Mouse (Mus musculus): ENCODE measurements at regions not wholly inside any gene's neighbourhood (a gene's known extent, or its start where the extent isn't known, plus 50 kb on each side); places are given as distances from the start of the nearest gene placed in this dataset.
"Not testable (repeated sequence)": the region's sequence is repeated elsewhere in the genome, so short reads cannot be mapped to it uniquely, and the experiment has no call there.

DNA sequence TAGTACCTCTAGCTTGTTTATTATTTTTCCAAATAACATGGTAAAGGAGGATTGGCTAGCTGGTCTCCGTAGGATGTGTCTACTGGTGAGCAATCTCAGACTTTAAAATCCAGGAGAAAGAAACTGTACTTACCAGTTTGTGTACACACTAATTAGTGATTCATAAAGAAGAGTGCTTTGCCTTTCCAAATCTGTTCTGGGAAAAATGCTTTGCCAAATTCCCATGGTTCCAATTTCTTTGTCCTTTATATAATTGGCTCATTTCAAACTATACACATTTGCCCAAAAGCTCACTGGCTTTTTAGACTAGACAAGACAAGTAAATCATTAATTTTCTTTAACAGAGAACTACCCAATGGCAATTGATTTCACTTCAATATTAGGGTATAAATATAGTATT is 686.2 kb downstream of the Pla2g4a start:
- 73% methylated on average over 1 of the region's 1 CpGs for WGBS
- Histone ChIP-seq H3K36me3 (no peaks in the 10 kb centered on the region), H3K4me2 (replicated peaks) (no peak overlapping the region), H3K27ac (no peak overlapping the region), H3K4me3 (replicated peaks) (no peak overlapping the region), H3K4me1 (replicated peaks) (no peaks in the 10 kb centered on the region), H3K27me3 (replicated peaks) (no peaks in the 10 kb centered on the region), H3K9me3 (no peaks in the 10 kb centered on the region), H3K9ac (no peak overlapping the region)
- no peak for ATAC-seq

DNA sequence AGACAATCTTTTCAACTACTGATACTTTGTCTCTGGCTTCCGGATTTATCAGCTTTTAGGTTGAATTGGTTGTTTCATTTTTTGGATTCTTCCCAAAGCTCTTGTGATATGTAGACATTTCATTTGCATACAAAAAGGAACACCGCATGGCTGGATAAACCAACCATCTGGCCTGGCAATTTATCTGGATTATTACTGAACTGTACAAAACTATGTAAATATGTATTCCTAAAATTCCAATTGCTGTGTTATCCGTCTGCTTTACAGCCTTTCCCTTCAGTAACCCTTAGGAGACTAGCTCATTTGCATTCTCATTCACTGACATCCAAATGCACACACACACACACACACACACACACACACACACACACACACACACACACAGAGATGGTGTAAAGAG is 704.2 kb downstream of the Pla2g4a start:
- no peak overlapping the region for H3K9ac ChIP-seq
- no peak overlapping the region for H3K4me2 ChIP-seq (replicated peaks)
- no peaks in the 10 kb centered on the region for H3K27me3 ChIP-seq (replicated peaks)
- no peaks in the 10 kb centered on the region for H3K36me3 ChIP-seq
- no peak for ATAC-seq
- H3K9me3 ChIP-seq: no peaks in the 10 kb centered on the region
- H3K27ac ChIP-seq: no peak overlapping the region
- no peaks in the 10 kb centered on the region for H3K4me1 ChIP-seq (replicated peaks)
- no peak overlapping the region for H3K4me3 ChIP-seq (replicated peaks)
- 63% methylated on average over 3 of the region's 3 CpGs for WGBS

DNA sequence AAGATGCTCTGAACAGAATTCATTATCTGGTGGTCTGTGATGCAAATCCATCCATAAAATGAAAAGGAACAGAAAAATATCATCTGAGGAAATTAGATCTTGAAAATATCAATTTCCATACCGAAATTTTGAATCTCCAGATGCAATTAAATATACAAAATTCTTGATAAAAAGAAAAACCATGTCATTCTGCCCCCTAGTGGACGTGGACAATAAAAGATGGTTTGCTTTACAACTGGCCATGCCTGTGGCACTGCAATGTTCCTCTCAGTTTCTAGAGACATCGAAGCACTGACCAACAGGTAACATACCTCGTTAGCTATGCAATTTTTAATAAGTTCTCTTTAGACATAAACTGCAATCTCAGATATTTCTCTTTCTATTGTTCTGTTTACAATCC is 706.9 kb downstream of the Pla2g4a start:
- Histone ChIP-seq H3K27ac (no peak overlapping the region), H3K4me1 (replicated peaks) (no peaks in the 10 kb centered on the region), H3K36me3 (no peaks in the 10 kb centered on the region), H3K4me3 (replicated peaks) (no peak overlapping the region), H3K4me2 (replicated peaks) (no peak overlapping the region), H3K9ac (no peak overlapping the region), H3K27me3 (replicated peaks) (no peaks in the 10 kb centered on the region), H3K9me3 (no peaks in the 10 kb centered on the region)
- WGBS: 46% methylated on average over 4 of the region's 4 CpGs
- ATAC-seq: no peak

DNA sequence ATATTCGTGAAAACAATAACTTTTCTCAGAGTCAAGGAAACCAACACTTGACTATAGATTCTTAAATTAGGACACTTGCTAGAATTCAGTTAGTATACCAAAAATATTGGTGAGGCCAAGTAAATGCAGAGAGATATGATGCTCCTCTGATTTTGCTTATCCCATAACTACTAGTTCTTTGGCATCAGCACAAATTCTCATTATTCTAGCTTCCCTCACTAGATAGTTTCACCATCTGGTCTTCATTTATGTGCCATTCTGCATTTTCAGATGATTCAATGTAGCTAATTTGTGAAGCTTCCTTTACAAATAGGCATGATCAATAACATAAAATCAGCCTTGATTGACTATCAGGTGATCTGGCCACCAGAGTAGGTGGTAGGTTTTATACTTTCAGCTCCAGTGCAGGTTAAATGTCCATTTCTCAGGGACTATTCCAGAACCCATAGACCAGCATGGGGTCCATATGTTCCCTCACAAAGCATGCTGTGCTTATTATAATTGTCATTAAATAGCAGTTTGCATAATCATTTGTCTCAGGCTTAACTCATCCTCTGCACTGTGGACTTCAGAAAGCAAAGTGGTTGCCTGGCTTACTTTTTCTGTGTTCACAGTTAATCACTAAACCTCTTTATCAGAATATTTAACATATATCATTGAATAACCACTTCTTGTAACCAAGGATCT is 722.6 kb downstream of the Pla2g4a start:
- Histone ChIP-seq H3K4me1 (replicated peaks) (no peaks in the 10 kb centered on the region), H3K4me2 (replicated peaks) (no peak overlapping the region), H3K27ac (no peak overlapping the region), H3K36me3 (no peaks in the 10 kb centered on the region), H3K9ac (no peak overlapping the region), H3K4me3 (replicated peaks) (no peak overlapping the region), H3K9me3 (no peaks in the 10 kb centered on the region), H3K27me3 (replicated peaks) (no peaks in the 10 kb centered on the region)
- WGBS: 81% methylated on average over 1 of the region's 1 CpGs
- ATAC-seq: no peak

DNA sequence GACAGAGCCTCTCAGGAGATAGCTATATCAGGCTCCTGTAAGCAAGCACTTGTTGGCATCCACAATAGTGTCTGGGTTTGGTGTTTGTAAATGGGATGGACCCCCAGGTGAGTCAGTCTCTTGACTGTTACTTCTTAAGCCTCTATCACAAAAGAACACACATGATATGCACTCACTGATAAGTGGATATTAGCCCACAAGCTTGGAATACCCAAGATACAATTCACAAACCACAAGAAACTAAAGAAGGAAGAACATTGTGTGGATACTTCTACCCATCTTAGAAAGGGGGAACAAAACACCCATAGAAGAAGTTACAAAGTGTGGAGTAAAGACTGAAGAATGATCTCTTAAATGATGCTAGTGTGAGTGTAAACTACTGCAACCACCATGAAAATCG is 733.9 kb downstream of the Pla2g4a start:
- H3K9ac ChIP-seq; H3K27me3 ChIP-seq (replicated peaks); H3K4me1 ChIP-seq (replicated peaks); H3K4me3 ChIP-seq (replicated peaks); H3K27ac ChIP-seq; ATAC-seq; H3K4me2 ChIP-seq (replicated peaks); H3K36me3 ChIP-seq; H3K9me3 ChIP-seq: not testable (repeated sequence)
- 86% methylated on average over 1 of the region's 1 CpGs for WGBS

DNA sequence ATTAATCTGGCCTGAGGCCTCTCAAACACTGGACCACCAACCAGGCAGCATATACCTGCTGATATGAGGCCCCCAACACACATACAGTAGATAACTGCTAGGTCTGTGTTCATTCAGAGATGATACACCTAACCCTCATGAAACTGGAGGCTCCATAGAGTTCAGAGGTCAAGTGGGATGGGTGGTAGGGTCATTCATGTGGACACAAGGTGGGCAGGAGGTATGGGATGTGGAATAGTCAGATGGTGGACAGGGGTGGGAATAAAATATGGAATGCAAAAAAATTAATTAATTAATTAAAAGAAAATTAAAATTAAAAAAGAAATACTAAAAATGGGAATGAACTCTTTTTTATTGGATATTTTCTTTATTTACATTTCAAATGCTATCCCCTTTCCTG is 734.7 kb downstream of the Pla2g4a start:
- ATAC-seq: no peak
- H3K27me3 ChIP-seq (replicated peaks): no peaks in the 10 kb centered on the region
- no peak overlapping the region for H3K9ac ChIP-seq
- H3K9me3 ChIP-seq: no peaks in the 10 kb centered on the region
- H3K4me2 ChIP-seq (replicated peaks): no peak overlapping the region
- H3K4me3 ChIP-seq (replicated peaks): no peak overlapping the region
- no peaks in the 10 kb centered on the region for H3K36me3 ChIP-seq
- no peak overlapping the region for H3K27ac ChIP-seq
- no peaks in the 10 kb centered on the region for H3K4me1 ChIP-seq (replicated peaks)

GRCm38 (mm10) chr1:149202631-149203030 is 758.5 kb downstream of the Pla2g4a start:
- no peak overlapping the region for H3K4me3 ChIP-seq (replicated peaks)
- H3K4me1 ChIP-seq (replicated peaks): no peaks in the 10 kb centered on the region
- no peak overlapping the region for H3K27ac ChIP-seq
- H3K9ac ChIP-seq: no peak overlapping the region
- no peaks in the 10 kb centered on the region for H3K9me3 ChIP-seq
- H3K36me3 ChIP-seq: no peaks in the 10 kb centered on the region
- no peaks in the 10 kb centered on the region for H3K27me3 ChIP-seq (replicated peaks)
- no peak overlapping the region for H3K4me2 ChIP-seq (replicated peaks)
- ATAC-seq: no peak
- 88% methylated on average over 1 of the region's 1 CpGs for WGBS

- WGBS: 90% methylated on average over 2 of the region's 2 CpGs
- ATAC-seq: no peak
- Histone ChIP-seq H3K27ac (no peak overlapping the region), H3K4me2 (replicated peaks) (no peak overlapping the region), H3K4me3 (replicated peaks) (no peak overlapping the region), H3K9ac (no peak overlapping the region), H3K36me3 (no peaks in the 10 kb centered on the region), H3K27me3 (replicated peaks) (no peaks in the 10 kb centered on the region), H3K9me3 (no peaks in the 10 kb centered on the region), H3K4me1 (replicated peaks) (no peaks in the 10 kb centered on the region)
These were observed 761.8 kb downstream of the Pla2g4a start for GRCm38 (mm10) chr1:149199284-149199683.

DNA sequence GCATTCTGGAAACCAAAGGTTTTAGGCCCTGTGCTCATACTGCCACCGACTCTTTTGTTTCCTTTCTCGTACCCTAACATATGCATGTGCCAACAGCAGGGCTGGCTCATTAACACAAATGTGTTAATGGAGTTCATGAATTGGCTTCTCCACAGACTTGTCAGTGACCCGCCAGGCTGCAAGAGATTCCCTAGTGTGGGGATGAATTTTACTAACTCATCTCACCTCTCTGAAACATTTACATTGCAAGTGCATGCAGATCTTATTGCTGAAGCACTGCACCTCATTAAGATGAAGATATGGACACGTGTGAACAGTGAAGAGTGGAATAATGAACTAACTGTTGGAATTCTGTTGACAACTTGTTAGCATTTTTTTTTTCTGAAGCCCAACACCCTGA is 762.2 kb downstream of the Pla2g4a start:
- Histone ChIP-seq H3K9me3 (no peaks in the 10 kb centered on the region), H3K27me3 (replicated peaks) (no peaks in the 10 kb centered on the region), H3K4me3 (replicated peaks) (no peak overlapping the region), H3K4me1 (replicated peaks) (no peaks in the 10 kb centered on the region), H3K36me3 (no peaks in the 10 kb centered on the region), H3K9ac (no peak overlapping the region), H3K4me2 (replicated peaks) (no peak overlapping the region), H3K27ac (no peak overlapping the region)
- WGBS: 66% methylated on average over 4 of the region's 4 CpGs
- ATAC-seq: no peak
